Mouse (Mus musculus) spleen, adult 2 months (tissue): ENCODE results near the gene Gm42742.

Experiments
- CTCF ChIP-seq: fragments of 200-500 bp; IDR thresholded peaks from 2 replicates; pipeline ENCODE4 v1.5.1; 2011; ENCODE audit warnings: mild to moderate bottlenecking, inconsistent platforms; ENCODE audit not compliant: insufficient read depth, insufficient read length, insufficient replicate concordance; ENCODE audit errors: extremely low read depth
- POLR2A ChIP-seq: fragments of 200-500 bp; IDR thresholded peaks from 2 replicates; pipeline ENCODE4 v1.6.1; 2011; ENCODE audit warnings: low read depth, low read length, inconsistent platforms

GRCm38 (mm10) chr7:127019306-127019960 is 1.5 kb downstream of the Gm42742 start:
- TF ChIP-seq POLR2A (no peak), CTCF (no peak)
